Mouse (Mus musculus) macrophage (primary cell): ENCODE measurements around the gene P2ry13. TPM values are rescaled to one million over a fixed set of nuclear protein-coding genes. Genes with fewer than 3 reads are reported as not detected.

Source experiments
- H3K27ac ChIP-seq: fragments of 350-480 bp; formaldehyde crosslinking; 2 replicates; pipeline ENCODE4 v1.9.0; 2021
- H3K36me3 ChIP-seq: fragments of 350-480 bp; formaldehyde crosslinking; 2 replicates; pipeline ENCODE4 v1.9.0; 2021; ENCODE audit errors: inconsistent target
- H3K4me3 ChIP-seq: fragments of 350-480 bp; formaldehyde crosslinking; 2 replicates; pipeline ENCODE4 v1.9.0; 2021; ENCODE audit errors: inconsistent target
- H3K79me2 ChIP-seq: fragments of 350-480 bp; formaldehyde crosslinking; 2 replicates; pipeline ENCODE4 v1.9.0; 2021; ENCODE audit errors: inconsistent target
- WGBS: methylation state at CpG from one replicate; pipeline ENCODE4 v1.1.7; 2026; ENCODE audit warnings: inconsistent platforms; ENCODE audit not compliant: missing documents; 5-methylcytosine and 5-hydroxymethylcytosine counted together
- polyA plus RNA-seq: library from polyadenylated mRNA; stranded (reverse); fragments of 250-400 nt; gene quantifications from 3 replicates; pipeline ENCODE4 v1.2.4, GENCODE M21; 2018; ENCODE audit warnings: inconsistent platforms

P2ry13 gene
- polyA plus RNA-seq, 1 experiment from 2014 or later = 15.2 TPM

- 82% methylated on average over 5 of the region's 5 CpGs for WGBS
- no peak overlapping the region for H3K27ac ChIP-seq
These were observed 33.8 kb downstream of the P2ry13 start for GRCm38 (mm10) chr3:59176871-59177270.

GRCm38 (mm10) chr3:59175234-59175633 lies 35.4 kb downstream of the P2ry13 start:
- no peaks in the 10 kb centered on the region for H3K79me2 ChIP-seq
- no peak overlapping the region for H3K27ac ChIP-seq
- no peak overlapping the region for H3K4me3 ChIP-seq
- H3K36me3 ChIP-seq = no peaks in the 10 kb centered on the region
- 38% methylated on average over 4 of the region's 5 CpGs for WGBS

More at GRCm38 (mm10) chr3:59176871-59177270, 33.8 kb downstream of the P2ry13 start:
- Histone ChIP-seq H3K4me3 (no peak overlapping the region), H3K36me3 (no peaks in the 10 kb centered on the region), H3K79me2 (no peaks in the 10 kb centered on the region)

DNA sequence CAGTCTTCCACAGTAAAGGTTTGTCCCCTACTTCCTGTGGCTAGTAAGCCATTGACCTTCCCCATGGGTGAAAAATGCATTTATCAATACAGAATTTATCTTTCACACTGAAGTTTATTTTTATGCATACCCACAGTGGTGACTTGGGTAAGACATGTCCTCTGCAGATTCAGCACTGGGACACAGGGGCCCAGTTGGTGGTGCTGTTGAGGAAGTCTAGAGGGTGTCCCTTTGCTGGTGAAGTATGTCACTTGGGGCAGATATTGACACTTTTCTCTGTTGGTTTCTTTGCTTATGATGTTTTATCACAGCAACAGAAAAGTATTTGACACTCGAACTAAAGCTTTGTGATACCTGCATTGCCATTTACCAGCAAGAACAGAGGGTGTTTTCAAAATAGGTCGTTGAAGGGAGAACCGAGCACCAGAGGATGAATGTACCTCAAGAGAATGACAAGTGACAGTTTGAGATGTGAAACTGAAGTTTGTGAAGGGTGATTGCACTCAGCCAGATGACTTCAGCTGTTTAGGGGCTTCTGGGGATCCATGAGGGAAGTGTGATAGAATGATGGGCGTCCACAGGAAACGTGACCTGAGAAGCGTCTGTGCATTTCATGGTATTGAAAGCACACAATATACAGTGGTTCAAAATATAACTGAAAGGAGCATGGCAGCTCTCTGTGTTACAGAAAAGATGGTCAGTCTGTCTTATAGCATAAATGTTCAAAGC lies 36.1 kb downstream of the P2ry13 start:
- Histone ChIP-seq H3K4me3 (no peak overlapping the region), H3K79me2 (no peaks in the 10 kb centered on the region), H3K36me3 (no peaks in the 10 kb centered on the region), H3K27ac (no peak overlapping the region)
- 56% methylated on average over 6 of the region's 6 CpGs for WGBS

- no peak overlapping the region for H3K4me3 ChIP-seq
- no peak overlapping the region for H3K27ac ChIP-seq
- 100% methylated on average over 1 of the region's 2 CpGs for WGBS
These were observed 40.6 kb downstream of the P2ry13 start for GRCm38 (mm10) chr3:59169921-59170627.

DNA sequence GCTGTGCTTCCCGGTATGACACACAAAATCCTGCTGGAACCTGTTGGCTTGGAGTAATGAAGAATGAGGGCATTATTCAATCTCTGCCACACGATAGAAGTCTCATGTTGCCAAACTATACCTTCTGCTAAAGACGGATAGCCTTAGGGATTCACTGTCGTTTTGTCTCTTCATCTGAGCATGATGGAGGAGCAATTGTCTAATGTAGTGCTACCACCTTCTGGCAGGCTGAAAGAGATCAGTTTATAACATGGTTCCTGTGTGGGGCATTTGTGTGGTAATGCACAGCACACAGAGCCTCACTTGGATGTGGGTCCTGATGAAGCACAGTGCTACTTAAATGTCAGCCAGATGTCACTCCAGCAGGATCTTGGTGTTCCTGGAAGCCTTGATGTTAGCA lies 41.5 kb downstream of the P2ry13 start:
- 83% methylated on average over 4 of the region's 4 CpGs for WGBS
- Histone ChIP-seq H3K4me3 (no peak overlapping the region), H3K27ac (no peak overlapping the region), H3K79me2 (no peaks in the 10 kb centered on the region), H3K36me3 (no peaks in the 10 kb centered on the region)

More at GRCm38 (mm10) chr3:59169921-59170627, 40.6 kb downstream of the P2ry13 start:
- Histone ChIP-seq H3K36me3 (no peaks in the 10 kb centered on the region), H3K79me2 (no peaks in the 10 kb centered on the region)

DNA sequence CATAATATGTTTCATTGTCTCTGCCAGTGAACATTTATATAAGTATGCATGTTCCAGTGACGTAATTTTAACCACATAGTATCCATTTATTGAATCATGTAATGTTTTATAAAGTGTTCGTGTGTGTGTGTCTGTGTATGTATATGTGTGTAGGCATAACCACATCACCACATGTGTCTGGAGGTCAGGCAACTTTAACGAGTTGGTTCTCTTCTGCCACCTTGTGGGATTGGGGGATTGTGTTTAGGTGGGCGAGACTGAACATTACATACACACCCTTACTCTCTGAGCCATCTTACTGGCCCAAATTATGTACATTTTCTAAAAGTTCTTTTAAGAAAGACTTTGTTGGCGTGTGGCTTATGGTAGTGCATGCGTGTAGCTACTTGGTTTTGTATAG lies 42.2 kb downstream of the P2ry13 start:
- H3K79me2 ChIP-seq = no peaks in the 10 kb centered on the region
- WGBS = 63% methylated on average over 6 of the region's 6 CpGs
- H3K4me3 ChIP-seq = no peak overlapping the region
- no peaks in the 10 kb centered on the region for H3K36me3 ChIP-seq
- H3K27ac ChIP-seq = no peak overlapping the region

DNA sequence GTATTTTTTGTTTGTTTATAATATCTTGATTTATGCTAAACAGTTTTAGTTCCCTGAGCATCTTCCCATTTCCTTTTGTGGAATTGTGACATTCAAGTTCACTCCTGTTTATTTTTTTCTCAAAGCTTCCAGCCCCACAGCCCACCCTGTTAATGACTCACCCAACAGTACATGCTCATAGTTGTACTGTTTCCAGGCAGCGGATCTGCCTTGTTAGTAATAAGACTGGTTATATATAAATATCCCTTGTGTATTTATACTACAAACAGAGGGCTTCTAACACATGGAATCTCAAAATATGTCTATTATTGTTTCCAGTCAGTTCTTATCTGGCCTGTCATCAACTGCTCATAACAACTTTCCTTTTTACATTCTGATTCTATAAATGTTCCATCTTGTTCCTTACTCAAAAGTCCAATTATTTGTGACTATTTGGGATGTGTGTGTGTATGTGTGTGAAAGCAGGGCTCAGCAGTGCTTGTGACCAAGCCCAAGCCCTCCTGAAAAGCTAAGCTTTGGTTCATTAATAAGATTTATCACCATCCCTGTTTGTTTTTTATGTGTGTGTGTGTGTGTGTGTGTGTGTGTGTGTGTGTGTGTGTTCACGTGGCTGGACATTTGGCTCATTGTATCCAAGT lies 43.1 kb downstream of the P2ry13 start:
- Histone ChIP-seq H3K36me3 (no peaks in the 10 kb centered on the region), H3K27ac (no peak overlapping the region), H3K79me2 (no peaks in the 10 kb centered on the region), H3K4me3 (no peak overlapping the region)
- 100% methylated on average over 2 of the region's 2 CpGs for WGBS

GRCm38 (mm10) chr3:59160465-59160864 lies 50.2 kb downstream of the P2ry13 start:
- Histone ChIP-seq H3K36me3 (no peaks in the 10 kb centered on the region), H3K27ac (no peak overlapping the region), H3K79me2 (no peaks in the 10 kb centered on the region), H3K4me3 (no peak overlapping the region)
- WGBS = 40% methylated on average over 1 of the region's 1 CpGs

Other genes with a start within 250 kb of the P2ry13 start
- gene Med12l, start 205.1 kb downstream of the P2ry13 start, polyA plus RNA-seq = 0.25 to 0.93 TPM (median 0.47 TPM) in 3 replicates
- 2.4 to 8.4 TPM (median 4.9 TPM) in 3 replicates for gene Gpr171, start 109.1 kb downstream of the P2ry13 start, polyA plus RNA-seq
- 13.2 to 63.8 TPM (median 61.0 TPM) in 3 replicates for gene P2ry14, start 57.3 kb downstream of the P2ry13 start, polyA plus RNA-seq
- not detected in 3 replicates for gene Gpr87, start 15.8 kb downstream of the P2ry13 start, polyA plus RNA-seq
- gene P2ry12, start 52.0 kb upstream of the P2ry13 start, polyA plus RNA-seq = 11.1 to 13.5 TPM (median 11.2 TPM) in 3 replicates
- gene Igsf10, start 133.5 kb upstream of the P2ry13 start, polyA plus RNA-seq = 0.03 TPM in 1 of 3 replicates, not detected in the others